ENCODE assay signal across 35 mouse cellular contexts in genomic region chr2:141299168-141299567, GRCm38 (mm10).
"Had no signal": no experiment of that assay in that cellular context is flagged by ENCODE, and none has a peak within 500 bp of the region (broad histone marks: within the 10 kb centered on the region; RNA-seq: fewer than 3 reads in every experiment).

No protein-coding gene starts in this region.

- H3K4me1 ChIP-seq: heart, embryonic 15.5 days; hindbrain, embryonic 10.5 days; hindbrain, embryonic 12.5 days; hindbrain, embryonic 13.5 days; hindbrain, embryonic 15.5 days; intestine, embryonic 15.5 days; kidney, embryonic 15.5 days had no signal

- H3K4me2 ChIP-seq: heart, embryonic 11.5 days; heart, embryonic 12.5 days; heart, embryonic 13.5 days; heart, embryonic 15.5 days; hindbrain, embryonic 12.5 days; hindbrain, embryonic 13.5 days; hindbrain, embryonic 14.5 days; hindbrain, embryonic 15.5 days; intestine, embryonic 15.5 days; kidney, embryonic 15.5 days had no signal

- DNase-seq: heart, adult 2 months; heart, postnatal 10 days; heart, postnatal 14 days; heart, postnatal 36 days; heart, postnatal 4 days; kidney, adult 11 months; kidney, adult 18-20 months; kidney, adult 2 months; kidney, adult 8-10 months; kidney, adult 9 months; kidney, postnatal 10 days; kidney, postnatal 14 days; kidney, postnatal 25 days; kidney, postnatal 36 days; kidney, postnatal 4 days; layer of hippocampus, adult 9-11 months had no signal

- H3K36me3 ChIP-seq: heart, embryonic 10.5 days; heart, embryonic 12.5 days; heart, embryonic 13.5 days; heart, embryonic 15.5 days; hindbrain, embryonic 10.5 days; hindbrain, embryonic 12.5 days; hindbrain, embryonic 13.5 days; hindbrain, embryonic 15.5 days; intestine, embryonic 15.5 days; kidney, embryonic 15.5 days had no signal

- H3K9ac ChIP-seq: heart, embryonic 12.5 days; heart, embryonic 13.5 days; heart, embryonic 15.5 days; hindbrain, embryonic 12.5 days; hindbrain, embryonic 13.5 days; hindbrain, embryonic 14.5 days; hindbrain, embryonic 15.5 days; intestine, embryonic 15.5 days; kidney, embryonic 15.5 days had no signal

- H3K9me3 ChIP-seq: heart, embryonic 10.5 days; heart, embryonic 12.5 days; heart, embryonic 13.5 days; heart, embryonic 15.5 days; hindbrain, embryonic 10.5 days; hindbrain, embryonic 12.5 days; hindbrain, embryonic 13.5 days; hindbrain, embryonic 15.5 days; intestine, embryonic 15.5 days; kidney, embryonic 15.5 days had no signal

- H3K27ac ChIP-seq: heart, adult 2 months; heart, embryonic 10.5 days; heart, embryonic 13.5 days; heart, embryonic 15.5 days; hindbrain, embryonic 10.5 days; hindbrain, embryonic 12.5 days; hindbrain, embryonic 13.5 days; hindbrain, embryonic 14.5 days; hindbrain, embryonic 15.5 days; hindbrain, postnatal 0 days; intestine, embryonic 15.5 days; kidney, embryonic 15.5 days; kidney, postnatal 0 days; layer of hippocampus, adult 2 months had no signal

- H3K27me3 ChIP-seq: heart, embryonic 12.5 days; heart, embryonic 13.5 days; heart, embryonic 15.5 days; hindbrain, embryonic 12.5 days; hindbrain, embryonic 13.5 days; hindbrain, embryonic 15.5 days; intestine, embryonic 15.5 days; kidney, embryonic 15.5 days had no signal

- H3K4me3 ChIP-seq: heart, adult 2 months; heart, embryonic 10.5 days; heart, embryonic 12.5 days; heart, embryonic 13.5 days; heart, embryonic 15.5 days; hindbrain, embryonic 10.5 days; hindbrain, embryonic 12.5 days; hindbrain, embryonic 13.5 days; hindbrain, embryonic 15.5 days; intestine, embryonic 15.5 days; kidney, embryonic 15.5 days; layer of hippocampus, adult 2 months had no signal

- ATAC-seq: hindbrain, embryonic 16.5 days; hindbrain, postnatal 0 days; inflammation-experienced regulatory T-cells, adult 6 months; intestine, embryonic 15.5 days; intestine, embryonic 16.5 days; intestine, postnatal 0 days had no signal
